Mouse (Mus musculus) heart, adult 2 months (tissue): ENCODE data around the gene Sowaha.

ENCODE experiments used
- CTCF ChIP-seq: fragments of 200-600 bp; IDR thresholded peaks from 2 replicates; pipeline ENCODE4 v1.8.1; 2022; ENCODE audit warnings: antibody characterized with exemption, mild to moderate bottlenecking, moderate library complexity
- EP300 ChIP-seq: fragments of 200-500 bp; IDR thresholded peaks from 2 replicates; pipeline ENCODE4 v1.6.1; 2011; ENCODE audit warnings: low read depth, low read length, control low read depth; ENCODE audit not compliant: insufficient read depth

- no peak for TF ChIP-seq EP300
- no peak for TF ChIP-seq CTCF
Measured at GRCm38 (mm10) chr11:53452396-53452795, 27.7 kb downstream of the Sowaha start.
